Mouse (Mus musculus) olfactory bulb, adult 2 months (tissue): ENCODE measurements around the gene 2310033P09Rik.

Source experiments
- CTCF ChIP-seq: fragments of 200-500 bp; IDR thresholded peaks from 2 replicates; pipeline ENCODE4 v1.5.1; 2012; ENCODE audit warnings: low read depth, mild to moderate bottlenecking, low read length, moderate library complexity; ENCODE audit not compliant: insufficient read depth
- POLR2A ChIP-seq: fragments of 200-500 bp; IDR thresholded peaks from 2 replicates; pipeline ENCODE4 v1.6.1; 2012; ENCODE audit warnings: mild to moderate bottlenecking, low read depth, low read length, moderate library complexity; ENCODE audit not compliant: insufficient read depth

DNA sequence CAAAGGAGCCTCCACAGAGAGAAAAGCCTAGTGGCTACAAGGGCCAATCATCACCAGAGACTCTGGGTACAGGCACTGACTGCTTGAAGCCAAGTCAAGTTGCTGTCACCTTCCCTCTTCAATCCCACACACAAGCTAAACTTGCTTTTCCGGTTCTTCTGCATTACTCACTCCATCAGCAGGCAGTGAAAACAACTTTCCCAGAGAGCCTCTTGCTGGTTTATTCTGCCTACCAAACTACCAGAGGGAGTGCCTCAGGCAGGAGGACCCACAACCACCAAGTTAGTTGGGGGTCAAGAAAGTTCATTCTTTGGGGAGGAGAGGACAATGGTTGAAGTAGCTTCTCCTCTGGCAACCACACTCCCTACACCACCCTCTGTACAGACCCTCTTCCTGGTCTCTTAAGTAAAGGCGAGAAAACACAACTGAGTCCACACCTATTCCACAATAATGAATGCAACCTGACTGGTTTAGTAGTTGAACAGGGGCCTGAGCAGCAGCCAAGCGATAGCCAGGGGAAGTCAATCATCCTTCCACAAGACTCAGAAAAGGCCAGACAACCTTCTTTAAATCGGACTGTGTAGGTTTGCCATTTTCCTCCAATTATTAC, 10.4 kb downstream of the 2310033P09Rik start:
- TF ChIP-seq CTCF (no peak), POLR2A (no peak)
